Mouse (Mus musculus) kidney, postnatal 0 days (tissue): ENCODE measurements around the gene Npy1r. TPM values are rescaled to one million over a fixed set of nuclear protein-coding genes. Genes with fewer than 3 reads are reported as not detected.

ENCODE experiments used
- ATAC-seq: fragments of 200-750 bp; cut with Nextera tagmentation; replicated peaks from 2 replicates; pipeline ENCODE4 v1.8.0; 2017; ENCODE audit warnings: low read depth, moderate number of reproducible peaks, moderate TSS enrichment, moderate library complexity; ENCODE audit not compliant: low FRiP score
- DNase-seq: peaks from one replicate; pipeline ENCODE4 v3.0.0-alpha.2; 2016; ENCODE audit warnings: low spot score
- H3K27ac ChIP-seq: fragments of 300-500 bp; sonication (generic); 2 replicates; pipeline ENCODE4 v1.5.1; 2014; ENCODE audit warnings: mild to moderate bottlenecking
- H3K27me3 ChIP-seq: fragments of 300-500 bp; sonication (generic); 2 replicates; pipeline ENCODE4 v1.6.1; 2014; ENCODE audit warnings: low read length, mixed read lengths; ENCODE audit not compliant: insufficient read depth
- H3K36me3 ChIP-seq: fragments of 300-500 bp; sonication (generic); 2 replicates; pipeline ENCODE4 v1.6.1; 2014; ENCODE audit warnings: low read length, mixed read lengths; ENCODE audit not compliant: insufficient read depth
- H3K4me1 ChIP-seq: fragments of 300-500 bp; sonication (generic); replicated peaks from 2 replicates; pipeline ENCODE4 v1.6.1; 2014; ENCODE audit warnings: antibody characterized with exemption, low read length, mixed read lengths; ENCODE audit not compliant: insufficient read depth
- H3K4me2 ChIP-seq: fragments of 300-500 bp; sonication (generic); 2 replicates; pipeline ENCODE4 v1.6.1; 2014; ENCODE audit warnings: mild to moderate bottlenecking, low read length, moderate library complexity, mixed read lengths
- H3K4me3 ChIP-seq: fragments of 300-500 bp; sonication (generic); replicated peaks from 2 replicates; pipeline ENCODE4 v1.5.1; 2014; ENCODE audit warnings: low read depth, low read length
- H3K9ac ChIP-seq: fragments of 300-500 bp; sonication (generic); 2 replicates; pipeline ENCODE4 v1.6.1; 2014; ENCODE audit warnings: low read depth, low read length
- H3K9me3 ChIP-seq: fragments of 300-500 bp; sonication (generic); replicated peaks from 2 replicates; pipeline ENCODE4 v1.6.1; 2016; ENCODE audit warnings: low read length, inconsistent platforms, mixed read lengths
- CTCF ChIP-seq: IDR thresholded peaks from 2 replicates; pipeline ENCODE4 v1.5.1; 2016; ENCODE audit warnings: antibody characterized with exemption, low read depth, mild to moderate bottlenecking, moderate library complexity
- WGBS: fragments of 180-500 bp; shearing (Covaris S2); extraction: QIAGEN DNeasy Blood & Tissue Kit; methylation state at CpG from one replicate; pipeline ENCODE4 v1.1.7; 2014; 5-methylcytosine and 5-hydroxymethylcytosine counted together
- polyA plus RNA-seq: library from polyadenylated mRNA; unstranded; fragments of >200 nt; fragmentation: Nextera tagmentation; extraction: Ambion mirVana; gene quantifications from 2 replicates; pipeline ENCODE4 v1.2.1, GENCODE M21; 2015

Npy1r gene
- polyA plus RNA-seq, 1 experiment from 2014 or later: 0.41 TPM

GRCm38 (mm10) chr8:66745612-66746011 lies 48.6 kb downstream of the Npy1r start:
- H3K4me3 ChIP-seq: no peak overlapping the region
- ATAC-seq: no peak
- H3K36me3 ChIP-seq: no peaks in the 10 kb centered on the region

GRCm38 (mm10) chr8:66751621-66752020 lies 54.6 kb downstream of the Npy1r start:
- Histone ChIP-seq H3K4me2 (no peak overlapping the region), H3K36me3 (no peaks in the 10 kb centered on the region), H3K9me3 (no peaks in the 10 kb centered on the region), H3K27me3 (no peaks in the 10 kb centered on the region), H3K9ac (no peak overlapping the region), H3K4me1 (no peaks in the 10 kb centered on the region), H3K27ac (no peak overlapping the region), H3K4me3 (no peak overlapping the region)
- DNase-seq: no peak
- no peak for ATAC-seq
- WGBS: 64% methylated on average over 2 of the region's 2 CpGs
- TF ChIP-seq CTCF: no peak

More at GRCm38 (mm10) chr8:66745612-66746011, 48.6 kb downstream of the Npy1r start:
- no peak overlapping the region for H3K27ac ChIP-seq
- 72% methylated on average over 3 of the region's 3 CpGs for WGBS
- H3K4me1 ChIP-seq: no peaks in the 10 kb centered on the region
- no peak overlapping the region for H3K4me2 ChIP-seq
- TF ChIP-seq CTCF: no peak
- DNase-seq: no peak
- H3K9ac ChIP-seq: no peak overlapping the region
- no peaks in the 10 kb centered on the region for H3K27me3 ChIP-seq
- H3K9me3 ChIP-seq: no peaks in the 10 kb centered on the region

- DNase-seq (no peak), ATAC-seq (no peak)
- Histone ChIP-seq H3K36me3 (no peaks in the 10 kb centered on the region), H3K4me3 (no peak overlapping the region), H3K4me2 (no peak overlapping the region), H3K9ac (no peak overlapping the region), H3K4me1 (no peaks in the 10 kb centered on the region), H3K27ac (no peak overlapping the region), H3K9me3 (no peaks in the 10 kb centered on the region), H3K27me3 (no peaks in the 10 kb centered on the region)
- WGBS: 84% methylated on average over 2 of the region's 2 CpGs
- no peak for TF ChIP-seq CTCF
Observed at GRCm38 (mm10) chr8:66756161-66756560, 59.2 kb downstream of the Npy1r start.

Other genes starting within 250 kb of the Npy1r start
- gene Tma16, start 210.7 kb upstream of the Npy1r start, polyA plus RNA-seq: 10.4 and 10.7 TPM in 2 replicates
- gene Tktl2, start 185.4 kb upstream of the Npy1r start, polyA plus RNA-seq: not detected in 2 replicates
- not detected in 2 replicates for gene Npy5r, start 9.1 kb upstream of the Npy1r start, polyA plus RNA-seq
- 5.0 TPM in 2 replicates for gene Naf1, start 163.0 kb downstream of the Npy1r start, polyA plus RNA-seq